Mouse (Mus musculus): ENCODE data around the gene Irs3. TPM values are rescaled to one million over a fixed set of nuclear protein-coding genes. Genes with fewer than 3 reads are reported as not detected.

Gene Irs3
- polyA plus RNA-seq (2014; fragmentation: Nextera tagmentation; extraction: Ambion mirVana) = 0.22 and 0.38 TPM in 2 replicates

DNA sequence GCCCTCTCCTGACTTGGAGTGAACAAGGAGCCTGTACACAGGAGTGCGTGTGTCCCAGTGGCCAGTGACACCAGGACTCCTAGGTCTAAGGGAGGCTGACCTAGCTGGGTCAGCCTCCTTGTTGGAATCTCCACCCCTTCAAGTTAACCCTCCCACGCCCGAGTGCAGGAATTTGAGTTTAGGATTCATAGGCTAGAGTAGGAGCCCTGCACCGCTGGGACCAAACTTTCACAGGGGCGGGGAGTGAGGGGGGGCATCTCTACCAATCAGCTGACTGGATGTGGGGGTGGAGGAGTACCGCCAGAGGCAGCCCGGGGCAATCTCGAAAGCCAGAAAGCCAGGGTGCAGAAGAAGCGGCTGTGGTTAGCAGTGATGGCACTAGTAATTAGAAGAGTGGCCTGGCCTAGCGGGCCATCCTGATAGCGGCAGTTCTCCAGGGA is at the start of gene Irs3:
TSS of gene Irs3 (minus strand) at position 63 of the 440 bp plus-strand sequence.
- H3K27ac ChIP-seq (ENCODE audit: low read depth, low read length) = no peak within 1 kb of the TSS
- H3K27me3 ChIP-seq (ENCODE audit: control insufficient read depth, insufficient read depth, low read length) = peaks cover 28% of the 10 kb centered on the region
- ATAC-seq (ENCODE audit: low FRiP score) (no peak), DNase-seq (ENCODE audit: low spot score) (no peak)
- H3K4me1 ChIP-seq (replicated peaks; ENCODE audit: control insufficient read depth, insufficient read depth, low read length) = no peaks in the 10 kb centered on the region; the same call in 1 of the 2 replicates
- WGBS = 13% methylated on average over 11 of the region's 11 CpGs
- H3K9ac ChIP-seq (ENCODE audit: low read depth, low read length) = no peak within 1 kb of the TSS
- H3K9me3 ChIP-seq (ENCODE audit: control insufficient read depth, low read length) = no peaks in the 10 kb centered on the region
- H3K36me3 ChIP-seq (ENCODE audit: control insufficient read depth, insufficient read depth, low read length) = peaks cover 4% of the 10 kb centered on the region; the same call in 1 of the 2 replicates
- H3K4me2 ChIP-seq (replicated peaks; ENCODE audit: low read depth, low read length) = peak within 1 kb of the TSS; percentile 24
- peak within 1 kb of the TSS; percentile 19 for H3K4me3 ChIP-seq (ENCODE audit: low read depth, low read length)

- H3K9ac ChIP-seq (ENCODE audit: low read depth, low read length) = no peak overlapping the region
- H3K27ac ChIP-seq (ENCODE audit: low read depth, low read length) = no peak overlapping the region
- no peak overlapping the region for H3K4me3 ChIP-seq (ENCODE audit: low read depth, low read length)
- no peak overlapping the region for H3K4me2 ChIP-seq (replicated peaks; ENCODE audit: low read depth, low read length)
- H3K27me3 ChIP-seq (ENCODE audit: control insufficient read depth, insufficient read depth, low read length) = no peaks in the 10 kb centered on the region
- no peaks in the 10 kb centered on the region for H3K9me3 ChIP-seq (ENCODE audit: control insufficient read depth, low read length)
- 0 out of 2 replicates have a peak, but pooled peaks cover 1% of the 10 kb centered on the region for H3K36me3 ChIP-seq (ENCODE audit: control insufficient read depth, insufficient read depth, low read length)
- no peak for ATAC-seq (ENCODE audit: low FRiP score)
- WGBS = 62% methylated on average over 3 of the region's 3 CpGs
- no peak for DNase-seq (ENCODE audit: low spot score)
- no peaks in the 10 kb centered on the region for H3K4me1 ChIP-seq (replicated peaks; ENCODE audit: control insufficient read depth, insufficient read depth, low read length)
Measured at GRCm38 (mm10) chr5:137694796-137695195, 49.3 kb upstream of the Irs3 start.

- no peak overlapping the region for H3K4me3 ChIP-seq (ENCODE audit: low read depth, low read length)
- WGBS = 74% methylated on average over 1 of the region's 1 CpGs
- H3K27me3 ChIP-seq (ENCODE audit: control insufficient read depth, insufficient read depth, low read length) = no peaks in the 10 kb centered on the region
- ATAC-seq (ENCODE audit: low FRiP score) = no peak
- no peaks in the 10 kb centered on the region for H3K9me3 ChIP-seq (ENCODE audit: control insufficient read depth, low read length)
- H3K9ac ChIP-seq (ENCODE audit: low read depth, low read length) = no peak overlapping the region
- DNase-seq (ENCODE audit: low spot score) = no peak
- H3K36me3 ChIP-seq (ENCODE audit: control insufficient read depth, insufficient read depth, low read length) = no peaks in the 10 kb centered on the region
- H3K4me1 ChIP-seq (replicated peaks; ENCODE audit: control insufficient read depth, insufficient read depth, low read length) = no peaks in the 10 kb centered on the region
- no peak overlapping the region for H3K4me2 ChIP-seq (replicated peaks; ENCODE audit: low read depth, low read length)
- H3K27ac ChIP-seq (ENCODE audit: low read depth, low read length) = no peak overlapping the region
Measured at GRCm38 (mm10) chr5:137691881-137692280, 46.4 kb upstream of the Irs3 start.

DNA sequence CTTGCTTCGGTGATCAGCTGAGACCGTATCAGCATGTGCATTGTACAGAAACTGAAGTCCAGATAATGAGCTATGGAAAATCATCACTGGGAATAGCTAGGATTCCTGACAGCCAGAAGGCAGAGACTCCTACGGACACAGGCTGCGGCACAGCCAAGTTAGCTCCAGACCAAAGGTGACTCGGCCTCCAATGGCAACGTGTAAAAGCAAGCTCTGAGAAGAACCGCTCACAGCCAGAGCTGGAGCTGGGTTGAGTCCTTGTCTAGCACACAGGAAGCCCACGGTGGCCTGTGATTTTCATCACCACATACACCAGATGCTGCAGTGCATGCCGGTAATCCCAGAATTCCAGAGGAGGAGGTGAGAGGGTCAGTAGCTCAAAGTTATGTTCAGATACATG is 45.0 kb upstream of the Irs3 start:
- no peaks in the 10 kb centered on the region for H3K4me1 ChIP-seq (replicated peaks; ENCODE audit: control insufficient read depth, insufficient read depth, low read length)
- H3K9me3 ChIP-seq (ENCODE audit: control insufficient read depth, low read length) = no peaks in the 10 kb centered on the region
- H3K4me2 ChIP-seq (replicated peaks; ENCODE audit: low read depth, low read length) = no peak overlapping the region
- H3K9ac ChIP-seq (ENCODE audit: low read depth, low read length) = no peak overlapping the region
- DNase-seq (ENCODE audit: low spot score) = no peak
- H3K27ac ChIP-seq (ENCODE audit: low read depth, low read length) = no peak overlapping the region
- H3K36me3 ChIP-seq (ENCODE audit: control insufficient read depth, insufficient read depth, low read length) = no peaks in the 10 kb centered on the region
- ATAC-seq (ENCODE audit: low FRiP score) = no peak
- H3K27me3 ChIP-seq (ENCODE audit: control insufficient read depth, insufficient read depth, low read length) = no peaks in the 10 kb centered on the region
- WGBS = 70% methylated on average over 9 of the region's 9 CpGs
- H3K4me3 ChIP-seq (ENCODE audit: low read depth, low read length) = no peak overlapping the region

GRCm38 (mm10) chr5:137689974-137690373 is 44.5 kb upstream of the Irs3 start:
- H3K27ac ChIP-seq (ENCODE audit: low read depth, low read length) = no peak overlapping the region
- 89% methylated on average over 3 of the region's 3 CpGs for WGBS
- H3K27me3 ChIP-seq (ENCODE audit: control insufficient read depth, insufficient read depth, low read length) = no peaks in the 10 kb centered on the region
- no peaks in the 10 kb centered on the region for H3K4me1 ChIP-seq (replicated peaks; ENCODE audit: control insufficient read depth, insufficient read depth, low read length)
- no peak overlapping the region for H3K4me3 ChIP-seq (ENCODE audit: low read depth, low read length)
- H3K4me2 ChIP-seq (replicated peaks; ENCODE audit: low read depth, low read length) = no peak overlapping the region
- H3K9me3 ChIP-seq (ENCODE audit: control insufficient read depth, low read length) = no peaks in the 10 kb centered on the region
- ATAC-seq (ENCODE audit: low FRiP score) (no peak), DNase-seq (ENCODE audit: low spot score) (no peak)
- no peaks in the 10 kb centered on the region for H3K36me3 ChIP-seq (ENCODE audit: control insufficient read depth, insufficient read depth, low read length)
- no peak overlapping the region for H3K9ac ChIP-seq (ENCODE audit: low read depth, low read length)

- no peak overlapping the region for H3K9ac ChIP-seq (ENCODE audit: low read depth, low read length)
- DNase-seq (ENCODE audit: low spot score) (no peak), ATAC-seq (ENCODE audit: low FRiP score) (no peak)
- H3K4me3 ChIP-seq (ENCODE audit: low read depth, low read length) = no peak overlapping the region
- H3K36me3 ChIP-seq (ENCODE audit: control insufficient read depth, insufficient read depth, low read length) = no peaks in the 10 kb centered on the region
- no peaks in the 10 kb centered on the region for H3K9me3 ChIP-seq (ENCODE audit: control insufficient read depth, low read length)
- WGBS = 84% methylated on average over 6 of the region's 6 CpGs
- no peaks in the 10 kb centered on the region for H3K4me1 ChIP-seq (replicated peaks; ENCODE audit: control insufficient read depth, insufficient read depth, low read length)
- no peaks in the 10 kb centered on the region for H3K27me3 ChIP-seq (ENCODE audit: control insufficient read depth, insufficient read depth, low read length)
- no peak overlapping the region for H3K4me2 ChIP-seq (replicated peaks; ENCODE audit: low read depth, low read length)
- no peak overlapping the region for H3K27ac ChIP-seq (ENCODE audit: low read depth, low read length)
Measured at GRCm38 (mm10) chr5:137686127-137686790, 40.7 kb upstream of the Irs3 start.

- Histone ChIP-seq H3K27me3 (ENCODE audit: control insufficient read depth, insufficient read depth, low read length) (no peaks in the 10 kb centered on the region), H3K36me3 (ENCODE audit: control insufficient read depth, insufficient read depth, low read length) (no peaks in the 10 kb centered on the region), H3K4me1 (replicated peaks; ENCODE audit: control insufficient read depth, insufficient read depth, low read length) (no peaks in the 10 kb centered on the region), H3K4me2 (replicated peaks; ENCODE audit: low read depth, low read length) (no peak overlapping the region), H3K9ac (ENCODE audit: low read depth, low read length) (no peak overlapping the region), H3K27ac (ENCODE audit: low read depth, low read length) (no peak overlapping the region), H3K4me3 (ENCODE audit: low read depth, low read length) (no peak overlapping the region), H3K9me3 (ENCODE audit: control insufficient read depth, low read length) (no peaks in the 10 kb centered on the region)
- DNase-seq (ENCODE audit: low spot score) (no peak), ATAC-seq (ENCODE audit: low FRiP score) (no peak)
- 95% methylated on average over 3 of the region's 3 CpGs for WGBS
Measured at GRCm38 (mm10) chr5:137685653-137686052, 40.1 kb upstream of the Irs3 start.

- H3K27me3 ChIP-seq (ENCODE audit: control insufficient read depth, insufficient read depth, low read length) = no peaks in the 10 kb centered on the region
- DNase-seq (ENCODE audit: low spot score) (peak; percentile 98), ATAC-seq (ENCODE audit: low FRiP score) (peak; percentile 99)
- peak within 1 kb of the TSS; percentile 60 for H3K27ac ChIP-seq (ENCODE audit: low read depth, low read length)
- peak within 1 kb of the TSS; percentile 64 for H3K9ac ChIP-seq (ENCODE audit: low read depth, low read length)
- no peaks in the 10 kb centered on the region for H3K9me3 ChIP-seq (ENCODE audit: control insufficient read depth, low read length)
- peak within 1 kb of the TSS; percentile 74 for H3K4me3 ChIP-seq (ENCODE audit: low read depth, low read length)
- H3K4me2 ChIP-seq (replicated peaks; ENCODE audit: low read depth, low read length) = peak within 1 kb of the TSS; percentile 92
- WGBS = under 1% methylated on average over 61 of the region's 62 CpGs
- H3K36me3 ChIP-seq (ENCODE audit: control insufficient read depth, insufficient read depth, low read length) = no peaks in the 10 kb centered on the region
- no peaks in the 10 kb centered on the region for H3K4me1 ChIP-seq (replicated peaks; ENCODE audit: control insufficient read depth, insufficient read depth, low read length)
Measured at GRCm38 (mm10) chr5:137684294-137685123, 39.0 kb upstream of the Irs3 start, which contains the start of gene Agfg2. Agfg2 (minus strand) TSS chr5:137684726.

All from hindbrain, embryonic 11.5 days (tissue).